Mouse (Mus musculus) midbrain, embryonic 10.5 days (tissue): ENCODE data around the gene Rab5if. TPM values are rescaled to one million over a fixed set of nuclear protein-coding genes. Genes with fewer than 3 reads are reported as not detected.

Source experiments
- DNase-seq: peaks from one replicate; pipeline ENCODE4 v3.0.0-alpha.2; 2017; ENCODE audit warnings: low spot score
- H3K27ac ChIP-seq: fragments of 300-500 bp; sonication (generic); replicated peaks from 2 replicates; pipeline ENCODE4 v1.5.1; 2016; ENCODE audit warnings: mild to moderate bottlenecking
- H3K27me3 ChIP-seq: fragments of 300-500 bp; sonication (generic); 2 replicates; pipeline ENCODE4 v1.6.1; 2016; ENCODE audit warnings: low read depth, mild to moderate bottlenecking; ENCODE audit not compliant: poor library complexity, severe bottlenecking
- H3K36me3 ChIP-seq: fragments of 300-500 bp; sonication (generic); 2 replicates; pipeline ENCODE4 v1.6.1; 2016; ENCODE audit warnings: mild to moderate bottlenecking, moderate library complexity
- H3K4me1 ChIP-seq: fragments of 300-500 bp; sonication (generic); 2 replicates; pipeline ENCODE4 v1.6.1; 2016
- H3K4me3 ChIP-seq: fragments of 300-500 bp; sonication (generic); 2 replicates; pipeline ENCODE4 v1.5.1; 2016; ENCODE audit warnings: mild to moderate bottlenecking, moderate library complexity
- H3K9me3 ChIP-seq: fragments of 300-500 bp; sonication (generic); replicated peaks from 2 replicates; pipeline ENCODE4 v1.6.1; 2016; ENCODE audit warnings: mild to moderate bottlenecking
- WGBS: fragments of 180-500 bp; shearing (Covaris S2); methylation state at CpG from one replicate; pipeline ENCODE4 v1.1.7; 2016; 5-methylcytosine and 5-hydroxymethylcytosine counted together
- polyA plus RNA-seq: library from polyadenylated mRNA; unstranded; fragments of >200 nt; fragmentation: Nextera tagmentation; extraction: Ambion mirVana; gene quantifications from 2 replicates; pipeline ENCODE4 v1.2.1, GENCODE M21; 2016

The Rab5if gene
- polyA plus RNA-seq, 1 experiment from 2014 or later: 191 TPM

GRCm38 (mm10) chr2:156923057-156923456 lies 60.1 kb downstream of the Rab5if start:
- Histone ChIP-seq H3K4me1 (no peaks in the 10 kb centered on the region), H3K4me3 (no peak overlapping the region), H3K36me3 (peaks cover 6% of the 10 kb centered on the region; the same call in 1 of the 2 replicates), H3K27ac (no peak overlapping the region), H3K9me3 (no peaks in the 10 kb centered on the region), H3K27me3 (no peaks in the 10 kb centered on the region)
- WGBS: 79% methylated on average over 5 of the region's 5 CpGs
- no peak for DNase-seq

Other genes with a start within 250 kb of the Rab5if start
- gene Dlgap4, start 249.4 kb upstream of the Rab5if start, polyA plus RNA-seq: 128 and 146 TPM in 2 replicates
- 83.4 and 120 TPM in 2 replicates for gene Myl9, start 87.7 kb upstream of the Rab5if start, polyA plus RNA-seq
- 98.4 and 101 TPM in 2 replicates for gene Tgif2, start 23.1 kb upstream of the Rab5if start, polyA plus RNA-seq
- gene 4930518I15Rik, start 5.2 kb upstream of the Rab5if start, polyA plus RNA-seq: 8.8 and 9.2 TPM in 2 replicates
- 0.55 and 0.67 TPM in 2 replicates for gene Sla2, start 24.1 kb downstream of the Rab5if start, polyA plus RNA-seq
- gene Ndrg3, start 128.9 kb downstream of the Rab5if start, polyA plus RNA-seq: 43.5 and 46.0 TPM in 2 replicates
- gene Dsn1, start 144.0 kb downstream of the Rab5if start, polyA plus RNA-seq: 52.4 and 57.5 TPM in 2 replicates
- 3.6 and 3.7 TPM in 2 replicates for gene Soga1, start 216.1 kb downstream of the Rab5if start, polyA plus RNA-seq
- not detected in 2 replicates for gene Tldc2, start 223.9 kb downstream of the Rab5if start, polyA plus RNA-seq